Mouse (Mus musculus) spleen, postnatal 10 days (tissue): ENCODE measurements around the gene Tmem235.

ENCODE experiments used
- DNase-seq, 2 experiments: peaks; one replicate each; pipeline ENCODE4 v3.0.0; 2021 to 2022; ENCODE audit warnings: low spot score in 2 of 2

The Tmem235 gene

GRCm38 (mm10) chr11:117864805-117865204 is 4.3 kb downstream of the Tmem235 start:
- DNase-seq: no peak

GRCm38 (mm10) chr11:117865988-117866387 is 5.4 kb downstream of the Tmem235 start:
- no peak for DNase-seq

GRCm38 (mm10) chr11:117870688-117871365 is 10.3 kb downstream of the Tmem235 start:
- peak; percentile 58 to 74 for DNase-seq

GRCm38 (mm10) chr11:117871376-117871775 is 10.8 kb downstream of the Tmem235 start:
- DNase-seq: no peak

GRCm38 (mm10) chr11:117871911-117872584 is 11.5 kb downstream of the Tmem235 start:
- peak; percentile 45 to 63 for DNase-seq

- peak in 1 of 2 experiments; percentile 62 for DNase-seq
These were observed 12.5 kb downstream of the Tmem235 start, which contains the start of gene Tha1 for GRCm38 (mm10) chr11:117872861-117873608. Tha1 (minus strand) TSS chr11:117873481.

- peak in 1 of 2 experiments; percentile 62 for DNase-seq
These were observed 13.9 kb downstream of the Tmem235 start for GRCm38 (mm10) chr11:117874419-117874818.

GRCm38 (mm10) chr11:117875681-117876080 is 15.1 kb downstream of the Tmem235 start:
- no peak for DNase-seq

- peak in 1 of 2 experiments; percentile 71 for DNase-seq
These were observed 17.6 kb downstream of the Tmem235 start for GRCm38 (mm10) chr11:117877917-117878745.

- peak in 1 of 2 experiments; percentile 56 for DNase-seq
These were observed 18.3 kb downstream of the Tmem235 start for GRCm38 (mm10) chr11:117878892-117879291.

GRCm38 (mm10) chr11:117879676-117880075 is 19.1 kb downstream of the Tmem235 start:
- no peak for DNase-seq

- DNase-seq: no peak
These were observed 19.9 kb downstream of the Tmem235 start for GRCm38 (mm10) chr11:117880336-117880976.

- no peak for DNase-seq
These were observed 20.4 kb downstream of the Tmem235 start for GRCm38 (mm10) chr11:117880977-117881358.

- no peak for DNase-seq
These were observed 21.2 kb downstream of the Tmem235 start for GRCm38 (mm10) chr11:117881787-117882186.

GRCm38 (mm10) chr11:117882208-117882607 is 21.7 kb downstream of the Tmem235 start:
- no peak for DNase-seq

- DNase-seq: no peak
These were observed 25.4 kb downstream of the Tmem235 start for GRCm38 (mm10) chr11:117886000-117886399.

GRCm38 (mm10) chr11:117888168-117888852 is 27.8 kb downstream of the Tmem235 start:
- DNase-seq: no peak

- no peak for DNase-seq
These were observed 28.6 kb downstream of the Tmem235 start for GRCm38 (mm10) chr11:117888853-117889822.

GRCm38 (mm10) chr11:117889887-117890340 is 29.4 kb downstream of the Tmem235 start:
- DNase-seq: no peak
